ENCODE assay signal across 8 mouse cellular contexts in the genomic region with DNA sequence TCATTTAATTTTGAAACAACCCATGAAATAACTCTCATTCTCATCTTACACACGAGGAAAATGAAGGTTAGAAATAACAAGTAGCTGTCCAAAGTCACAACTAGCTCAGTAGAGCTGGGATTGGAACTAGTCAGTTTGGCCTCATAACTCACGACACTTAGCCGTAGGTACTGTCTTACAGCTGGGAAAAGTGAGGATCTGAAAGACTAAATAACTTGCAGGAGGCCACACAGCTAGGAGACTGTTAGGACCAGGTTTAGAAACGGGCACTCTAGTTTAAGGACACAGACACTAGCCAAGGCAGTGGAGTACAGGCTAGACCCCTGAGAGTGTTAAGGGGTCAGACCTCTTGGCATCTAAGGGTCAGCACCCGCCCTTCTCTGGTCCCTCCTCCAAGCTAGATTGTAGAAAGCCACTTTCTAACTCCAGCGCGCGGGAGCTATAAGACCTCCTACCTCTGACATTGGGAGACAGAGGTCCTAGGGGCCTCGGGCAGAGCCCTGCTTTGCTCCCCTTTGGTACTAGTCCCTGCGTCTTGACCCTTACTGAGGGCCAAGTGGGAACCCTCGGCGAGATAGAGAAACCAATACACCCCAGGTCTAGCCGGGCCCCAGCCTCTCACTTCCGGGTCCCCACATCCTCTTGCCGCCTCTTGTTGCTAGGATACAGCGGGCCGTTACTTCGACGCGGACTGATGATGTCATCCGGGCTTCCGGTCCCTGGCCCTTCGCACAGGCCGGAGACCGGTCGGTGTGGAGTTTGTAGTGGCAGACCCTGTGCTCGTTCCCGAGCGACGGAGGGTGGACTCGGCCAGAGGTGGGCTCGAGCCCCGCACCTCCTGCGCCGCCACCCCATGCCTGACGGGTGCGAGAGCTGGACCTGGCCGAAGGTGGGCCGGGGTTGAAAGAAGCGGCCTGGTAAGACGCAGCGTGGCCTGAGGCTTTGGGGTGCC. TPM values are rescaled to one million over a fixed set of nuclear protein-coding genes. Genes with fewer than 3 reads are reported as not detected.
DNase-seq lines count a peak whose midpoint lies in the region; ATAC-seq lines count a peak whose summit lies in the region.

A gene (minus strand): TSS at position 678 of the 952 bp plus-strand sequence.
A gene (plus strand): TSS at position 703 of the 952 bp plus-strand sequence.

- peak within 1 kb of the TSS; percentile 95 for H3K4me3 ChIP-seq in forebrain, embryonic 11.5 days (ENCODE audit: low read depth, low read length)
- H3K4me3 ChIP-seq in heart, embryonic 16.5 days (ENCODE audit: low read length): peak within 1 kb of the TSS; percentile 77
- H3K4me3 ChIP-seq in liver, embryonic 15.5 days (replicated peaks): peak within 1 kb of the TSS; percentile 77
- H3K4me3 ChIP-seq in neural tube, embryonic 12.5 days: peak within 1 kb of the TSS; percentile 98

- 7% methylated on average over 42 of the region's 42 CpGs for WGBS in forebrain, embryonic 11.5 days
- WGBS in heart, embryonic 16.5 days: 5% methylated on average over 42 of the region's 42 CpGs
- WGBS in liver, embryonic 15.5 days (ENCODE audit: insufficient replicate concordance): 3% methylated on average over 42 of the region's 42 CpGs
- 7% methylated on average over 42 of the region's 42 CpGs for WGBS in neural tube, embryonic 12.5 days

- ATAC-seq in forebrain, embryonic 11.5 days (replicated peaks; ENCODE audit: low FRiP score): peak; percentile 95
- peak; percentile 93 for ATAC-seq in heart, embryonic 16.5 days (replicated peaks; ENCODE audit: extremely low read depth, insufficient read depth, low FRiP score)
- peak; percentile 85 for ATAC-seq in liver, embryonic 15.5 days (ENCODE audit: insufficient read depth)
- ATAC-seq in neural tube, embryonic 12.5 days (ENCODE audit: low FRiP score, low read depth): peak; percentile 96

- no peaks in the 10 kb centered on the region for H3K27me3 ChIP-seq in forebrain, embryonic 11.5 days (ENCODE audit: control insufficient read depth, insufficient read depth, low read length)
- peaks cover 2% of the 10 kb centered on the region for H3K27me3 ChIP-seq in heart, embryonic 16.5 days (ENCODE audit: control insufficient read depth, insufficient read depth, low read length)
- H3K27me3 ChIP-seq in liver, embryonic 15.5 days: no peaks in the 10 kb centered on the region
- H3K27me3 ChIP-seq in neural tube, embryonic 12.5 days (replicated peaks): peaks cover 4% of the 10 kb centered on the region; the same call in 1 of the 2 replicates

- no peaks in the 10 kb centered on the region for H3K9me3 ChIP-seq in forebrain, embryonic 11.5 days (ENCODE audit: control insufficient read depth, low read length)
- no peaks in the 10 kb centered on the region for H3K9me3 ChIP-seq in heart, embryonic 16.5 days (replicated peaks; ENCODE audit: control insufficient read depth, low read length)
- H3K9me3 ChIP-seq in liver, embryonic 15.5 days (replicated peaks): no peaks in the 10 kb centered on the region
- H3K9me3 ChIP-seq in neural tube, embryonic 12.5 days: no peaks in the 10 kb centered on the region

- peak; percentile 84 to 88 for DNase-seq in CD8-positive naive resting alpha-beta T cell, adult 2 months (ENCODE audit: low read depth in 2 of 2, low spot score in 2 of 2)
- peak; percentile 95 for DNase-seq in c-Kit-positive CD71-negative TER-119-negative erythroid progenitor cells, embryonic 14.5 days (ENCODE audit: low read depth)
- peak; percentile 97 for DNase-seq in forebrain, embryonic 11.5 days (ENCODE audit: low spot score)
- peak; percentile 98 for DNase-seq in kidney, postnatal 36 days
- DNase-seq in telencephalon, adult 2 months (ENCODE audit: low read depth, low spot score): peak; percentile 93

- no peaks in the 10 kb centered on the region; the same call in 1 of the 2 replicates for H3K36me3 ChIP-seq in forebrain, embryonic 11.5 days (ENCODE audit: control insufficient read depth, insufficient read depth, low read length)
- peaks cover 18% of the 10 kb centered on the region for H3K36me3 ChIP-seq in heart, embryonic 16.5 days (ENCODE audit: control insufficient read depth, insufficient read depth)
- peaks cover 38% of the 10 kb centered on the region for H3K36me3 ChIP-seq in liver, embryonic 15.5 days (replicated peaks)
- H3K36me3 ChIP-seq in neural tube, embryonic 12.5 days: peaks cover 36% of the 10 kb centered on the region

- H3K4me2 ChIP-seq in forebrain, embryonic 11.5 days (ENCODE audit: low read depth, low read length, severe bottlenecking): peak within 1 kb of the TSS; percentile 70
- peak within 1 kb of the TSS; percentile 80 for H3K4me2 ChIP-seq in heart, embryonic 16.5 days (ENCODE audit: low read depth, low read length)
- H3K4me2 ChIP-seq in liver, embryonic 15.5 days: peak within 1 kb of the TSS; percentile 99
- peak within 1 kb of the TSS; percentile 97 for H3K4me2 ChIP-seq in neural tube, embryonic 12.5 days (replicated peaks)

- H3K4me1 ChIP-seq in forebrain, embryonic 11.5 days (replicated peaks; ENCODE audit: control insufficient read depth, insufficient read depth, low read length): peaks cover 6% of the 10 kb centered on the region; the same call in 1 of the 2 replicates
- peaks cover 18% of the 10 kb centered on the region for H3K4me1 ChIP-seq in heart, embryonic 16.5 days (ENCODE audit: control insufficient read depth, insufficient read depth, low read length)
- H3K4me1 ChIP-seq in liver, embryonic 15.5 days (replicated peaks): peaks cover 71% of the 10 kb centered on the region
- peaks cover 37% of the 10 kb centered on the region for H3K4me1 ChIP-seq in neural tube, embryonic 12.5 days

- H3K27ac ChIP-seq in forebrain, embryonic 11.5 days (ENCODE audit: low read depth, low read length): no peak within 1 kb of the TSS
- no peak within 1 kb of the TSS for H3K27ac ChIP-seq in heart, embryonic 16.5 days (ENCODE audit: low read length)
- peak within 1 kb of the TSS; percentile 95 for H3K27ac ChIP-seq in liver, embryonic 15.5 days (replicated peaks)
- H3K27ac ChIP-seq in neural tube, embryonic 12.5 days: no peak within 1 kb of the TSS

- peak within 1 kb of the TSS; percentile 89 for H3K9ac ChIP-seq in forebrain, embryonic 11.5 days (ENCODE audit: low read length)
- peak within 1 kb of the TSS; percentile 91 for H3K9ac ChIP-seq in heart, embryonic 16.5 days (ENCODE audit: low read length)
- H3K9ac ChIP-seq in liver, embryonic 15.5 days: peak within 1 kb of the TSS; percentile 83
- H3K9ac ChIP-seq in neural tube, embryonic 12.5 days: peak within 1 kb of the TSS; percentile 96

RNA-seq across cellular contexts. Expression of the first gene that starts in this region (rescaled TPM):
- polyA plus RNA-seq in forebrain, embryonic 11.5 days (2014; fragmentation: Nextera tagmentation; extraction: Ambion mirVana): 18.5 and 20.9 TPM in 2 replicates
- 7.7 and 8.8 TPM in 2 replicates for polyA plus RNA-seq in heart, embryonic 16.5 days (2015; fragmentation: Nextera tagmentation; extraction: Ambion mirVana)
- 3.2 and 4.5 TPM in 2 replicates for polyA plus RNA-seq in liver, embryonic 15.5 days (2015; fragmentation: Nextera tagmentation; extraction: Ambion mirVana)
- polyA plus RNA-seq in neural tube, embryonic 12.5 days (2016; fragmentation: Nextera tagmentation; extraction: Ambion mirVana): 17.0 and 18.2 TPM in 2 replicates

RNA-seq across cellular contexts. Expression of the second gene that starts in this region (rescaled TPM):
- polyA plus RNA-seq in forebrain, embryonic 11.5 days (2014; fragmentation: Nextera tagmentation; extraction: Ambion mirVana): 111 and 127 TPM in 2 replicates
- 96.5 and 102 TPM in 2 replicates for polyA plus RNA-seq in heart, embryonic 16.5 days (2015; fragmentation: Nextera tagmentation; extraction: Ambion mirVana)
- polyA plus RNA-seq in liver, embryonic 15.5 days (2015; fragmentation: Nextera tagmentation; extraction: Ambion mirVana): 80.2 and 84.8 TPM in 2 replicates
- 136 and 143 TPM in 2 replicates for polyA plus RNA-seq in neural tube, embryonic 12.5 days (2016; fragmentation: Nextera tagmentation; extraction: Ambion mirVana)
